Comparison of ENCODE assay signal across 13 mouse cellular contexts in genomic region chr3:84169393-84170005, GRCm38 (mm10). TPM values are rescaled to one million over a fixed set of nuclear protein-coding genes. Genes with fewer than 3 reads are reported as not detected.
DNase-seq lines count a peak whose midpoint lies in the region; ATAC-seq and TF ChIP-seq lines count a peak whose summit lies in the region.
"Had no signal": no experiment of that assay in that cellular context is flagged by ENCODE, and none has a peak within 500 bp of the region (broad histone marks: within the 10 kb centered on the region; RNA-seq: fewer than 3 reads in every experiment).

No protein-coding gene starts in this region.

- H3K4me2 ChIP-seq in hindbrain, postnatal 0 days (ENCODE audit: low read depth, low read length) = no peak overlapping the region
- no peak overlapping the region for H3K4me2 ChIP-seq in hindbrain, embryonic 13.5 days
- no peak overlapping the region for H3K4me2 ChIP-seq in stomach, postnatal 0 days (replicated peaks; ENCODE audit: low read depth)
- H3K4me2 ChIP-seq in midbrain, embryonic 16.5 days (ENCODE audit: low read length) = no peak overlapping the region
- H3K4me2 ChIP-seq: limb, embryonic 15.5 days had no signal

- no peak overlapping the region for H3K27ac ChIP-seq in hindbrain, postnatal 0 days
- no peak overlapping the region for H3K27ac ChIP-seq in hindbrain, embryonic 13.5 days
- H3K27ac ChIP-seq in stomach, postnatal 0 days (replicated peaks) = no peak overlapping the region
- no peak overlapping the region for H3K27ac ChIP-seq in midbrain, embryonic 16.5 days (ENCODE audit: low read length)
- H3K27ac ChIP-seq: limb, embryonic 15.5 days had no signal

- H3K4me1 ChIP-seq in hindbrain, postnatal 0 days (ENCODE audit: insufficient read depth, low read length) = no peaks in the 10 kb centered on the region
- H3K4me1 ChIP-seq in hindbrain, embryonic 13.5 days (replicated peaks) = 0 out of 2 replicates have a peak, but pooled peaks cover 5% of the 10 kb centered on the region
- no peaks in the 10 kb centered on the region for H3K4me1 ChIP-seq in stomach, postnatal 0 days (replicated peaks; ENCODE audit: control insufficient read depth, insufficient read depth)
- H3K4me1 ChIP-seq in midbrain, embryonic 16.5 days (ENCODE audit: control insufficient read depth, insufficient read depth, low read length) = no peaks in the 10 kb centered on the region; the same call in 1 of the 2 replicates
- H3K4me1 ChIP-seq: limb, embryonic 15.5 days had no signal

- TF ChIP-seq CTCF in hindbrain, postnatal 0 days (IDR thresholded peaks at IDR 0.05; ENCODE audit: low read depth) = peak; percentile 45
- peak; percentile 58 for TF ChIP-seq CTCF in stomach, postnatal 0 days (IDR thresholded peaks at IDR 0.05; ENCODE audit: low read depth)

- no peak for DNase-seq in hindbrain, postnatal 0 days (ENCODE audit: low spot score)
- DNase-seq in testis, postnatal 10 days (ENCODE audit: low spot score) = peak; percentile 27
- no peak for DNase-seq in testis, postnatal 14 days (ENCODE audit: low spot score)
- peak; percentile 68 for DNase-seq in R1 (ENCODE audit: low read depth, low spot score)
- no peak for DNase-seq in stomach, postnatal 0 days (ENCODE audit: low spot score)
- DNase-seq in ovary, adult 18-20 months (ENCODE audit: low spot score) = no peak
- DNase-seq: adrenal gland, postnatal 14 days; kidney, adult 11 months; layer of hippocampus, adult 9-11 months; midbrain, embryonic 14.5 days had no signal

- no peak for ATAC-seq in hindbrain, postnatal 0 days
- no peak for ATAC-seq in hindbrain, embryonic 13.5 days (ENCODE audit: low FRiP score)
- no peak for ATAC-seq in stomach, postnatal 0 days (ENCODE audit: low FRiP score, low TSS enrichment)
- ATAC-seq in midbrain, embryonic 16.5 days = no peak

- H3K27me3 ChIP-seq in hindbrain, postnatal 0 days (ENCODE audit: insufficient read depth, low read length) = no peaks in the 10 kb centered on the region
- H3K27me3 ChIP-seq in hindbrain, embryonic 13.5 days = no peaks in the 10 kb centered on the region
- no peaks in the 10 kb centered on the region for H3K27me3 ChIP-seq in stomach, postnatal 0 days (ENCODE audit: control insufficient read depth, insufficient read depth, low read length)
- H3K27me3 ChIP-seq in midbrain, embryonic 16.5 days (ENCODE audit: control insufficient read depth, insufficient read depth, low read depth, low read length) = no peaks in the 10 kb centered on the region
- H3K27me3 ChIP-seq: limb, embryonic 15.5 days had no signal

- H3K36me3 ChIP-seq in hindbrain, postnatal 0 days (ENCODE audit: insufficient read depth, low read length) = peaks cover 44% of the 10 kb centered on the region
- peaks cover 76% of the 10 kb centered on the region for H3K36me3 ChIP-seq in hindbrain, embryonic 13.5 days
- H3K36me3 ChIP-seq in stomach, postnatal 0 days (ENCODE audit: control insufficient read depth, insufficient read depth, low read length) = peaks cover 7% of the 10 kb centered on the region; the same call in 1 of the 2 replicates
- H3K36me3 ChIP-seq in midbrain, embryonic 16.5 days (ENCODE audit: control insufficient read depth, insufficient read depth, low read length) = peaks cover 25% of the 10 kb centered on the region

- 75% methylated on average over 8 of the region's 8 CpGs for WGBS in hindbrain, postnatal 0 days
- 77% methylated on average over 8 of the region's 8 CpGs for WGBS in hindbrain, embryonic 13.5 days
- whole genome bisulfite sequencing in stomach, postnatal 0 days = 74% methylated on average over 8 of the region's 8 CpGs
- 73% methylated on average over 8 of the region's 8 CpGs for WGBS in midbrain, embryonic 16.5 days

- H3K9ac ChIP-seq in hindbrain, postnatal 0 days (replicated peaks; ENCODE audit: low read length) = no peak overlapping the region
- H3K9ac ChIP-seq in hindbrain, embryonic 13.5 days = no peak overlapping the region
- no peak overlapping the region for H3K9ac ChIP-seq in stomach, postnatal 0 days (ENCODE audit: low read length)
- H3K9ac ChIP-seq in midbrain, embryonic 16.5 days (ENCODE audit: low read depth, low read length) = no peak overlapping the region
- H3K9ac ChIP-seq: limb, embryonic 15.5 days had no signal

- no peak for TF ChIP-seq EP300 in stomach, postnatal 0 days (optimal IDR thresholded peaks at IDR 0.05)

- H3K9me3 ChIP-seq in hindbrain, postnatal 0 days (ENCODE audit: low read length) = no peaks in the 10 kb centered on the region
- H3K9me3 ChIP-seq in hindbrain, embryonic 13.5 days = no peaks in the 10 kb centered on the region
- no peaks in the 10 kb centered on the region for H3K9me3 ChIP-seq in stomach, postnatal 0 days (ENCODE audit: control insufficient read depth, low read length)
- H3K9me3 ChIP-seq in midbrain, embryonic 16.5 days (replicated peaks; ENCODE audit: control insufficient read depth, low read length, poor library complexity, severe bottlenecking) = no peaks in the 10 kb centered on the region
- H3K9me3 ChIP-seq: limb, embryonic 15.5 days had no signal

- no peak overlapping the region for H3K4me3 ChIP-seq in hindbrain, postnatal 0 days (ENCODE audit: low read length)
- H3K4me3 ChIP-seq in hindbrain, embryonic 13.5 days = no peak overlapping the region
- H3K4me3 ChIP-seq in stomach, postnatal 0 days (ENCODE audit: low read depth, low read length) = no peak overlapping the region
- no peak overlapping the region for H3K4me3 ChIP-seq in midbrain, embryonic 16.5 days (ENCODE audit: low read depth, low read length)
- H3K4me3 ChIP-seq: limb, embryonic 15.5 days had no signal

RNA-seq across cellular contexts. Expression of gene Gm6525, which starts 4.4 kb away (rescaled TPM):
- not detected in 2 replicates for total RNA-seq in hindbrain, postnatal 0 days (2014; rRNA removed)
- polyA plus RNA-seq in hindbrain, postnatal 0 days (2015; fragmentation: Nextera tagmentation; extraction: Ambion mirVana) = 2.3 and 2.8 TPM in 2 replicates
- 2.9 and 3.3 TPM in 2 replicates for polyA plus RNA-seq in hindbrain, embryonic 13.5 days (2015; fragmentation: Nextera tagmentation; extraction: Ambion mirVana)
- polyA plus RNA-seq in stomach, postnatal 0 days (2015; fragmentation: Nextera tagmentation; extraction: Ambion mirVana) = 0.75 and 0.88 TPM in 2 replicates
- 2.1 and 2.5 TPM in 2 replicates for polyA plus RNA-seq in midbrain, embryonic 16.5 days (2015; fragmentation: Nextera tagmentation; extraction: Ambion mirVana)

RNA-seq across cellular contexts. Expression of gene Mnd1, which starts 13.9 kb away (rescaled TPM):
- 0.73 and 0.79 TPM in 2 replicates for total RNA-seq in hindbrain, postnatal 0 days (2014; rRNA removed)
- polyA plus RNA-seq in hindbrain, postnatal 0 days (2015; fragmentation: Nextera tagmentation; extraction: Ambion mirVana) = 3.7 and 3.9 TPM in 2 replicates
- polyA plus RNA-seq in hindbrain, embryonic 13.5 days (2015; fragmentation: Nextera tagmentation; extraction: Ambion mirVana) = 2.6 and 2.8 TPM in 2 replicates
- 9.7 and 10.7 TPM in 2 replicates for polyA plus RNA-seq in stomach, postnatal 0 days (2015; fragmentation: Nextera tagmentation; extraction: Ambion mirVana)
- polyA plus RNA-seq in midbrain, embryonic 16.5 days (2015; fragmentation: Nextera tagmentation; extraction: Ambion mirVana) = 1.4 and 1.5 TPM in 2 replicates

Comparison
In these comparisons a context has a peak if more than half of its experiments do, and no peak if none do; other contexts are left out.
1. DNase-seq: peak in testis, postnatal 10 days (single experiment) and R1 (single experiment); none in hindbrain, postnatal 0 days (single experiment), testis, postnatal 14 days (single experiment), stomach, postnatal 0 days (single experiment) and ovary, adult 18-20 months (single experiment).